Mouse (Mus musculus): ENCODE measurements around the gene Cntnap2. TPM values are rescaled to one million over a fixed set of nuclear protein-coding genes. Genes with fewer than 3 reads are reported as not detected.

The Cntnap2 gene
- total and polyA plus RNA-seq, 3 experiments = 0.30 to 0.79 (median 0.44) TPM

DNA sequence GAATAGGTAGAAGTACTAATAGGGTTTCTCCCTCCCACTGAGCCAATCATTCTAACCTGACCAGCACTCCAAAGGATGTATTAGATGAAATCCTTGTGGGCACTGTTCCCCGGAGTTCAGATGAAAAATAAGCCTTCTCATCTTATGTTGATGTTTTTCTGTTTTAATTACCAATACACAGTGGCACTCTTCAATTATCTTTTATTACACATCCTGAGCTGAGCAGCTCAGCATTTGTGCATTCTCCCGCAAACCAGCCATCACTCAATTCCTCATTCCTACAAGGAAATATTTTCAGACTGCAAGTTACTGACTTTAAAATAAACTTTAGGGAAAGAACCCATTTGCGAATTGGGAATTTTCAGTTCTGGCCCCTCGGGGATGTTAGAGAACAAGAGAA is 2030.8 kb downstream of the Cntnap2 start:
- no peak overlapping the region for H3K9ac ChIP-seq (ENCODE audit: insufficient read depth, low read depth)
- TF ChIP-seq CHD1 (IDR thresholded peaks at IDR 0.05; ENCODE audit: low read depth, low read length) = no peak
- no peak for TF ChIP-seq MAZ (IDR thresholded peaks at IDR 0.05; ENCODE audit: low read depth, low read length)
- no peak for TF ChIP-seq POLR2AphosphoS2 (IDR thresholded peaks at IDR 0.05; ENCODE audit: low read depth, low read length)
- TF ChIP-seq MYC (IDR thresholded peaks at IDR 0.05; ENCODE audit: low read depth, low read length) = no peak
- no peak for TF ChIP-seq CTCF (conservative IDR thresholded peaks at IDR 0.05 in 1 of 2, IDR thresholded peaks at IDR 0.05 in 1 of 2; ENCODE audit: low read depth in 2 of 2, low read length in 2 of 2)
- no peak for TF ChIP-seq MXI1 (IDR thresholded peaks at IDR 0.05; ENCODE audit: low read depth, low read length)
- TF ChIP-seq MEF2A (IDR thresholded peaks at IDR 0.05; ENCODE audit: borderline replicate concordance, low read depth, low read length) = no peak
- TF ChIP-seq GABPA (IDR thresholded peaks at IDR 0.05; ENCODE audit: insufficient replicate concordance, low read depth, low read length) = no peak
- no peaks in the 10 kb centered on the region for H3K27me3 ChIP-seq (replicated peaks)
- in situ Hi-C loops (cut with MboI; ENCODE audit: low pct_ligation_motif_present, low pct_unique_long_range_greater_than_20kb, low sequenced_read_pairs) (no loop called here), dilution Hi-C loops (cut with MboI; ENCODE audit: extremely low pct_ligation_motif_present, extremely low pct_unique_long_range_greater_than_20kb, low sequenced_read_pairs) (no loop called here)
- H3K79me2 ChIP-seq (replicated peaks; ENCODE audit: control insufficient read depth, extremely low read depth, insufficient read depth, poor library complexity, severe bottlenecking) = no peaks in the 10 kb centered on the region
- no peak overlapping the region for H3K4me2 ChIP-seq (ENCODE audit: insufficient read depth, low read depth, poor library complexity, severe bottlenecking)
- no peak overlapping the region for H3K4me3 ChIP-seq (replicated peaks in 1 of 3; ENCODE audit: low read depth in 2 of 3, low read length in 2 of 3, poor library complexity in 1 of 3)
- no peaks in the 10 kb centered on the region for H3K9me3 ChIP-seq (replicated peaks; ENCODE audit: low read length)
- no peaks in the 10 kb centered on the region for H3K36me3 ChIP-seq (replicated peaks in 1 of 2; ENCODE audit: control insufficient read depth in 1 of 2, insufficient read depth in 1 of 2, low read length in 1 of 2)
- DNase-seq (ENCODE audit: extremely low read depth) = no peak
- peaks cover 6 to 15% of the 10 kb centered on the region in 2 experiments; a peak in 3 of 4 replicates for H3K4me1 ChIP-seq (ENCODE audit: control insufficient read depth in 1 of 2, insufficient read depth in 2 of 2)
- H3K27ac ChIP-seq (ENCODE audit: insufficient read depth, low read depth) = no peak overlapping the region

GRCm38 (mm10) chr6:47104951-47105350 is 2045.8 kb downstream of the Cntnap2 start:
- no peaks in the 10 kb centered on the region for H3K4me1 ChIP-seq (ENCODE audit: control insufficient read depth in 1 of 2, insufficient read depth in 2 of 2)
- DNase-seq (ENCODE audit: extremely low read depth) = no peak
- TF ChIP-seq MYC (IDR thresholded peaks at IDR 0.05; ENCODE audit: low read depth, low read length) (no peak), UBTF (IDR thresholded peaks at IDR 0.05; ENCODE audit: low read depth, low read length) (no peak), CHD1 (IDR thresholded peaks at IDR 0.05; ENCODE audit: low read depth, low read length) (no peak), CTCF (conservative IDR thresholded peaks at IDR 0.05 in 1 of 2, IDR thresholded peaks at IDR 0.05 in 1 of 2; ENCODE audit: low read depth in 2 of 2, low read length in 2 of 2) (no peak), PAX5 (IDR thresholded peaks at IDR 0.05; ENCODE audit: low read length) (no peak), ELF1 (IDR thresholded peaks at IDR 0.05; ENCODE audit: low read depth, low read length) (no peak), MXI1 (IDR thresholded peaks at IDR 0.05; ENCODE audit: low read depth, low read length) (no peak), MAZ (IDR thresholded peaks at IDR 0.05; ENCODE audit: low read depth, low read length) (no peak), USF1 (IDR thresholded peaks at IDR 0.05; ENCODE audit: low read depth, low read length) (no peak), BHLHE40 (IDR thresholded peaks at IDR 0.05; ENCODE audit: low read depth, low read length) (no peak), MAX (IDR thresholded peaks at IDR 0.05; ENCODE audit: low read length) (no peak), HCFC1 (IDR thresholded peaks at IDR 0.05; ENCODE audit: low read depth, low read length) (no peak), TCF12 (IDR thresholded peaks at IDR 0.05; ENCODE audit: low read depth, low read length) (no peak), KAT2A (IDR thresholded peaks at IDR 0.05; ENCODE audit: insufficient replicate concordance, low read length) (no peak), E2F4 (IDR thresholded peaks at IDR 0.05; ENCODE audit: insufficient replicate concordance, low read depth, low read length) (no peak), EP300 (IDR thresholded peaks at IDR 0.05; ENCODE audit: low read length) (no peak), CHD2 (IDR thresholded peaks at IDR 0.05; ENCODE audit: low read length) (no peak), RAD21 (IDR thresholded peaks at IDR 0.05; ENCODE audit: low read depth, low read length) (no peak), SMC3 (IDR thresholded peaks at IDR 0.05; ENCODE audit: low read depth, low read length) (no peak), MAFK (IDR thresholded peaks at IDR 0.05; ENCODE audit: insufficient replicate concordance, low read length) (no peak)
- H3K79me2 ChIP-seq (replicated peaks; ENCODE audit: control insufficient read depth, extremely low read depth, insufficient read depth, poor library complexity, severe bottlenecking) = no peaks in the 10 kb centered on the region
- in situ Hi-C loops (cut with MboI; ENCODE audit: low pct_ligation_motif_present, low pct_unique_long_range_greater_than_20kb, low sequenced_read_pairs) (no loop called here), dilution Hi-C loops (cut with MboI; ENCODE audit: extremely low pct_ligation_motif_present, extremely low pct_unique_long_range_greater_than_20kb, low sequenced_read_pairs) (no loop called here)
- no peak overlapping the region for H3K27ac ChIP-seq (ENCODE audit: insufficient read depth, low read depth)
- H3K9me3 ChIP-seq (replicated peaks; ENCODE audit: low read length) = no peaks in the 10 kb centered on the region
- no peak overlapping the region for H3K4me2 ChIP-seq (ENCODE audit: insufficient read depth, low read depth, poor library complexity, severe bottlenecking)
- H3K4me3 ChIP-seq (replicated peaks in 1 of 3; ENCODE audit: low read depth in 2 of 3, low read length in 2 of 3, poor library complexity in 1 of 3) = no peak overlapping the region
- H3K9ac ChIP-seq (ENCODE audit: insufficient read depth, low read depth) = no peak overlapping the region
- no peaks in the 10 kb centered on the region for H3K27me3 ChIP-seq (replicated peaks)
- H3K36me3 ChIP-seq (replicated peaks in 1 of 2; ENCODE audit: control insufficient read depth in 1 of 2, insufficient read depth in 1 of 2, low read length in 1 of 2) = no peaks in the 10 kb centered on the region
